Mouse (Mus musculus): ENCODE measurements around the gene A730015C16Rik.
A peak's percentile ranks its signal among the peaks of the same experiment; 100 is the strongest.

The A730015C16Rik gene

DNA sequence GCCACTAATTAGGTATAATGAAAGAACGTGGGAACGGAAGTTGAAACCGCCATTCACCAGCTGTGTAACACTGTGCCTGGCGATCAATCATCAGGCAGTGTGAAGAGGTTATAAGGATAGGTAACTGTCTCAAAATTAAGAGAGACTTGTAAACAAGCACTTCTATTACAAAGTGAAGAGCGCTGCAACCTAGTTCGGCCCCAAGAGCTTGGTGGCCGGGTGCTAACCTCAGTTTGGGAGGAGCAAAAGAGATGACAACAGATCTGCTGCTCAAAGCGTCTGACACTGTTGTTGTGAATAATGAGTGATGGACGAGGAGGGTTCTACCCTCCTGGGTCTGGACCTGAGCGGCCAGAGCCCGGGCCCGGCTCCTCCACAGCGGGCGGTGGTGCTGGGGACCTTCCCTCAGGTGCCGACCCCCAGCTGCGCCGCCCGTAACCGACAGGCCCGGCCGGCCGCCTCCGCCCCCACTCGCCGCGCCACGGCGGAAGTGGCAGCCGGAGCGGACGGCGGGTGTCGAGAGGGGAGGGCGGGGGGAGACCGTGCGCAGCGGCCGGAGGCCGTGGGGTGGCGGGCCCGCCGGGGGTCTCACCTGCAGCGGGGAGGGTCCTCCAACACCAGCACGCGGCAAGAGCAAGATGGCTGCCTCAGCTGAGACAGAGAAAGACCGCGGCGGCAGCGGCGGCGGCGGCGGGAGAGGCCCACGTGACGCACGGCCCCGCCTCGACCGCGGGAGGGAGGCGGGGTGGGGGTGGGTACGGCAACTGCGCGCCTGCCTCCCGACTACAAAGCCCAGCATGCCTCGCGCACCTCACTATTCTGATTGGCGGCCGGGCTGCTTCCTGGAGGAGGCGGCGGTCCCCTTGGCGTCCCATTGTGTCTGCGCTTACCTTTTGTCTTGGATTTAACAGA lies 15.2 kb downstream of the A730015C16Rik start, which contains the start of gene Btf3l4:
Gene Btf3l4 (minus strand): TSS at position 699 of the 912 bp plus-strand sequence.
- DNase-seq (ENCODE audit: low read depth in 2 of 2, low spot score in 2 of 2): peak; percentile 82 to 86

DNA sequence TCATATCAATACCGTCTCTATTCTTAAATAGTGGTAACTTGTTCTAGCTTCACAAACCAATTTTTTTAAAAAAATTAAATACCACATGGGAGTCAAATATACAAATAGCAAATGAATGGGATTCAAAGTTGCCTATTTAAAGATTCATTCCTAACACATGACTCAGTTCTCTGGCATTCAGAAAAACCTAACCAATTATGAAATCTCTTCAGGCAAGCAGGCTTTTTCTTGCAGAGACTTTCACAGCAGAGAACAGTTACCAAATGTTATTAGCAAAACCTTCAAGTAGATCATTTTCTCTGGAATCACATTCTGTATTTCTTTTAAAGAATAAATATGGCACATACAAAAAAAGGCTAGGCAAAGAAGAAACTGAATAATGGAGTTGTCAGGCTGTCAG lies 17.7 kb downstream of the A730015C16Rik start:
- no peak for DNase-seq (ENCODE audit: low read depth in 2 of 2, low spot score in 2 of 2)

DNA sequence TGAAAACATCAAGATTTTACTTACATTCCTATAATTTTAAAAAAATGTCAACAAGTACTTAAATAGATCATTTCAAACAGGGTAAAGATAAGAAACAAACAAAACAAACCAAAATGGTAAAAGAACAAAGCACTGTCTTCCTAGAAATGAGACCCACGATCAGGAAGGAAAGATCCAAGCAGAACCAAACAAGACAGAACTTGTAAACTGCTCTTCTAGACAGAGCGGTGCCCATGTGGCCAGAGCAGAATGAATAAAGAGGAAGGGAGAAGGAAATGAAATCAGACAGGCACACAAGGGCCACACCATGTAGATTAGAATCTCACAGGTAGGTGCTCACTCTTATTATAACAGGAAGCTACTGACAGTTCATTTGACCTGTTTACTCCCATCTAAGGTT lies 21.8 kb downstream of the A730015C16Rik start:
- no peak for DNase-seq (ENCODE audit: low read depth in 2 of 2, low spot score in 2 of 2)

DNA sequence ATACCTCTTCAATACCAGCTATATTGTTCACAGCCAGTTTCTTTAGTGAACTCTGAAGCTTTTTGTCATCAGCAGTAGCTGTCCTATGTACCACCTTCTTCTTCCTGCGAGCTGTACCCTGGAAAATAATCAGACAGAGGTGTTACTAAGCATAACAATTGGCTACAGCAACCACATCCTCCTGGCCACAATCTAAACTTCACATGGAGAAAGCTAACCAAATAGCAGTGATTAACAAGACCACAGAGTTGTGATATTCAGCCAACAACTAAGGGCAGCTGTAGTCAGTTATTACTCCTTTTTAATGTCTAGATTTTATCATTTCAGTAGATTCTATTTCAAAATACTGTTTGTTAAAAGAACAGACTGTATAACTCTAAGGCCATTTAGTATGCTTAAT lies 22.3 kb downstream of the A730015C16Rik start:
- DNase-seq (ENCODE audit: low read depth in 2 of 2, low spot score in 2 of 2): no peak

DNA sequence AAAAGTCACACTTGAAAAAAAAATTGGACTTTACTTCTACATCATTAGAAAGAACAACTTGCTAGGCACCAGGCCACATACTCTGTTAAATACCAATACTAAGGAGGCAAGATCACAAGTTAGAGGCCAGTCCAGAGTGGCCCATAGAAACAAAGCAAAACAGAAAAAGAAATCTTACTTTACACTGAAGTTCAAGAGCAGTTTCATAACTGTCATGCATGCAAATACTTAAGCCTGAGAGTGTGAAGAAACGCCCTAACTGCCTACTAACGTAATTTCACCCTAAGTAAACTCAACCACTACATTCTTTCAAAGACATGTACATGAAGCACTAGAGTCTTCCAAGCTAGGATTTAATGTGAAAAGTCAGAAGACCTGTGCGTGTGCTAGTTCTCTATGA lies 22.7 kb downstream of the A730015C16Rik start:
- no peak for DNase-seq (ENCODE audit: low read depth in 2 of 2, low spot score in 2 of 2)

DNA sequence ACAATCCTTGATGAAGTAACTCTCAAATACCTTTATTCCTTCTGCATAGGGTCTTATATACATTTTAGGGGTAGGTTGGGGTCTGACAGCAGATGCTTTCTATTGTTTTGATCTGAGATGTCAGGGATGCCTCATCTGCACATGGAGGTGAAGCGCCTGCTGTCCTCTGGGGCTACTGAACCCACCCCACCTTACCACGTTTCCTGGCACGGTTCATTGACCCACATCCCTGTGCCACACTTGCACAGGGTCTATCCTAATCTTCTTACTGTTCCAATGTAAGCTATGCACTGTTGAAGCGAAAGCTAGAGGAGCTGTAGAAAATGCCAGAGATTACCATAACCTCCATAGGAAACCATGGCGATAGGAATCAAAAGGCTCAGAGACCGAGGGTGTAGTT lies 36.9 kb downstream of the A730015C16Rik start:
- DNase-seq (ENCODE audit: low read depth in 2 of 2, low spot score in 2 of 2): no peak

DNA sequence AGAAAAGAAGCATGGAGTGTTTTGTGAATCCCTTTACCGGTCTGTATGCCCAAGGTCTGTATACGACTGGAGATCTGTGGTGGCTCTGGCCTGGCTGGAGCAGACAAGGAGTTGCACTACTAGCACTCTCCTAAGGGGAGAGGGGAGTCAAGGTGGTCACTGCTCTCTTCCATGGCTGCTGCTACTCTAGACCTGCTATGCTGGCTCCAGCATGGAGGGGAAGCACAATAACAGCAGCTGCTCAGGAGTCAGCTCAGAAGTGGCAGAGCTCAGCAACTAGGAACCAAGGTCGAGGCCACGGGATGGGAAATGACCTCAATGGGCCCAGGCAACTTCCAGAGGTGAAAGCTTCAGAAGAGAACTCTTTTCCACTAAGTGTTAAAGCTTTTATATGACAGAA lies 37.3 kb downstream of the A730015C16Rik start:
- DNase-seq (ENCODE audit: low read depth in 2 of 2, low spot score in 2 of 2): no peak

DNA sequence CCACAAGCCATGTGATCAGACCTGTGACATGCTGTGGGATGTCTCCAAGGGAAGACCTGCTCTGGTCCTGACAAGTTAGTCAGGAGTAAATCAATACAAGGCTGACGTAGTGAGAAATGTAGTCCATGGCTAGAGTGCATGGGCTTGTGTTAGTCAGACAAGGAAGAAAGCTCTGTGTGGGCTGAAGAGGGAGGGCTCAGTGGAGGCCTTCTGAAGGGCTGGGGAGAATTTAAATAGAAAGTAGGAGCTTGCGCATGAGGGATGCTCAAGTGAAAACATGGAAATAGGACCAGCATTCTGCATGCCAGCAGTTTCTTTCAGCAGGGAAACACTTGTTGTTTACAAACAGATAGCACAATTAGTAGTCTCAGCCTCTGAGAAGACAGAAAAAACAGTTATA lies 44.9 kb downstream of the A730015C16Rik start:
- DNase-seq (ENCODE audit: low read depth in 2 of 2, low spot score in 2 of 2): no peak

DNA sequence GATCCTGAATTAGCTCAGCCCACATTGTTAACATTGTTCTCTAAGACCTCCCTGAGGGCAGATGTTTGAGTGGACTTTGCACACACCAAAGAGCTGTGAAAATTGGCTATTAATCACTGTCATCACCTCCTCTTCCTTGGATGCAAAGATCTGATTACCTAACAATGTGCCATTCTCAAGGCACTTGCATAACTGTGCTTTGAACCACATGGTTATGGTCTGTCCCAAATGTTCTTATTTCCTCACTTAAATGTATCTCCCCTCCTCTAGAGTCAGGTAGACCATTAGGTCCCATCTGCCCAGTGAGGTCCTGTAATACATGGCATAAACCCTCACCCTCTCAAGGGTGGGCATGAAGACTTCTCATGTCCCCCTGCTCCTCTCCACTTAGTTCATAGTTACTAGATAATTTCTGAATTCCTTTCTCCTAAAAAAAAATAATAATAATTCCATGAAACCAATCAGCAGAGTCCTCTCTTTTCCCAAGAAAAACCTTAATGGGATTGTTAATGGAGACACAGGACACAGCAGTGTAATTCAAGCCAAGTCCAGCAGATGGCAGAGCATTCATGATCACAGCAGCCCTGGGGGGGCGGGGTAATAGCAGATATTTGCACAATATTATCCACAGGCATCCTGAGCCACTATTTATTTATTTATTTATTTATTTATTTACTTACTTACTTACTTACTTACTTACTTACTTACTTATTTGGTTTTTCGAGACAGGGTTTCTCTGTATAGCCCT lies 50.2 kb downstream of the A730015C16Rik start:
- peak in 1 of 2 experiments; percentile 30 for DNase-seq (ENCODE audit: low read depth in 2 of 2, low spot score in 2 of 2)
